Mouse (Mus musculus) spleen, embryonic (tissue): ENCODE results near the gene Ubr7.

Source experiments
- CTCF ChIA-PET: fragments of 350-600 bp; sonication (Branson Sonifier 250); formaldehyde crosslinking; loops from one replicate; lab custom pipeline; 2022; lab: Charles Lee

The Ubr7 gene

DNA sequence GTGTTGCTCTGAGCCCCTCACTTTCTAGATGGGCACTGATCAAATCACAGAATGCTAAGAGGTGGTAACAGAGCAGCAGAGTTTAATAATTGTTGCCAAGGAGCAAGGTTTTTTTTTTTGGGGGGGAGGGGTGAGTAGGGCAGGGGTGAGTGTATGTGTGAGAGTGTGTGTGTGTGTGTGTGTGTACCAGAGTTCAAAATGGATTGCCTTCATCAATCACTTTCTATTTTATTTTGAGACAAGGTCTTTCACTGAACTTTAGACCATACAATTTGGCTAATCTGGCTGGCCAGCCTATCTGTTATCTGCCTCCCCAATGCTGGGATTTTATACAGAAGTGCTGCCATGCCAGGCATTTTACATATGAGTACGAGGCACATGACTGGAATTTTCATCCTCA lies 57.1 kb downstream of the Ubr7 start:
- CTCF ChIA-PET, result no interaction called here

DNA sequence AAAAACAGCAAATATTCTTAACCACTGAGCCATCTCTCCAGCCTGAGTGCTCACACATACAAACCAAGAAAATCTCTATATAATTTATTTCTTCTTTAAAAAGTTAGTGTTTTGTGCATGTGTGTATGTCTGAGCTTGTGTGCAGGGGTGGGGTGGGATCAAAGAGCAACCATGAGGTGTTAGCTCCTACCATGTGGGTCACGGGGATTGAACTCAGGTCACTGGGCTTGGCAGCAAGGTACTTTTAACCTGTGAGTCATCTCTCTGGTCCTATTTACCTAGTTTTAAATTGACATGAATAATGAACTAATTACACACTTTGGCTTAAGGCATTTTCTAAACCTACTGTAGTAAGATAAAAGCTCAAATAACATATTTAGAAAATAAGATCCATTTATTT lies 68.6 kb downstream of the Ubr7 start:
- CTCF ChIA-PET, result no interaction called here

- CTCF ChIA-PET, result no interaction called here
Measured at GRCm38 (mm10) chr12:102827119-102827518, 69.4 kb downstream of the Ubr7 start.
